Mouse (Mus musculus): ENCODE data around the gene Ankrd17. TPM values are rescaled to one million over a fixed set of nuclear protein-coding genes. Genes with fewer than 3 reads are reported as not detected.

The Ankrd17 gene
- total RNA-seq (2023): 155 to 169 TPM (median 162 TPM) in 4 replicates

DNA sequence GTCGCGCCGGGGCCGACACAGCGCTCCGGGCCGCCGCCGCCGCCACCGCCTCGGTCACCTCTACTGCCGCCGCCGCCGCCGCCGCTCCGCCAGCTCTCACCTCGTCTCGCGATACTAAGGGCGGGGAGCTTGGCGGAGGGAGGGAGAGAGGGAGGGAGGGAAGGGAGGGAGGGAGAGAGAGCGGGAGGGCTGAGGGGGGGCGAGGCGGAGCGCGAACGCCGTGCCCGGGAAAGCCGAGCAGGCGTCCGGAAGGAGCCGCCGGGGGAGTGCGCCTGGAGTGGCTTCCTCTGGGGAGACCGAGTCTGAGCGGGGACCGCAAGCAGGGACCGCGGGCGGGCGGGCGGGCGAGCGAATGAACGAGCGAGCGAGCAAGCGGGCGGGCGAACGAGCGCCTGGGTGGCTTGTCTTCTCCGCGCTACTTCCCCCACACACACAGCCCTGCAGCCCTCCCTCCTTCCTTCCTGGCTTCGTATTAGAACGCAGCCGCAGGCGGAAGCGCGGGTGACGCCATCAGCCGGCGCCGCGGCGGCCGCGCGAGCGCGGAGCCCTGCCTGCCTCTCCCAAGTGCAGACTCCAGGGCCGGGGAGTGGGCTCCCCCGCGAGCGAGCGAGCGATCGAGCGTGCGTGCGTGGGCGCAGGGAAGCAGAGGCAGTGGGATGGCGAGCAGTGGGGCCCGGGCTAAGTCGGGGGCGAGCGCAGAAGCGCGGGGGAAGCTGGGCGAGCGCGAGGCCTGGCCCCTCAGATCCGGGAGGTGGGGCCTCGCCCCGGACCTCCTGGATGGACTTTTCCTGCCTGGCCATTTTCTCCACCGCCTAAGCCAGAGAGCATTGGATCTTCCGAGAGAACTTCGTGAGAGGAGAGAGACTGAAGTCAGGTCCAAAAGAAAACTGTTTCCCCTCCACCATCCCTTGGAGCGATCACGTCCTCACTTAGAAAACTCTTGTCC, at the start of gene Ankrd17:
Gene Ankrd17 (minus strand): TSS at position 457 of the 946 bp plus-strand sequence.

GRCm38 (mm10) chr5:90367067-90367303, 608 bp upstream of the Ankrd17 start, which contains the start of gene Gm9958:
TSS of gene Gm9958 (plus strand) at chr5:90367204.

GRCm38 (mm10) chr5:90223534-90224381, 142.6 kb downstream of the Ankrd17 start, which contains the start of gene Cox18:
TSS of gene Cox18 (minus strand) at chr5:90224001.

Other genes starting within 250 kb of the Ankrd17 start
- gene Cox18, start 142.6 kb downstream of the Ankrd17 start, total RNA-seq (2023): 21.2 to 27.4 TPM (median 26.5 TPM) in 4 replicates
- gene Gm9958, start 627 bp upstream of the Ankrd17 start, total RNA-seq (2023): 3.6 to 4.8 TPM (median 3.9 TPM) in 4 replicates
- not detected in 4 replicates for gene Alb, start 94.3 kb upstream of the Ankrd17 start, total RNA-seq (2023)
- gene Afp, start 124.2 kb upstream of the Ankrd17 start, total RNA-seq (2023): 2.9 to 5.6 TPM (median 3.9 TPM) in 4 replicates
- not detected in 4 replicates for gene Afm, start 152.4 kb upstream of the Ankrd17 start, total RNA-seq (2023)
- gene 5830473C10Rik, start 194.5 kb upstream of the Ankrd17 start, total RNA-seq (2023): not detected in 4 replicates

Measured in B cell, adult 62 days (primary cell).